Mouse (Mus musculus) lung, adult 2 months (tissue): ENCODE measurements around the gene Lao1.

Source experiments
- CTCF ChIP-seq: fragments of 200-500 bp; IDR thresholded peaks from 2 replicates; pipeline ENCODE4 v1.5.1; 2011; ENCODE audit warnings: mild to moderate bottlenecking, low read length, control low read depth; ENCODE audit not compliant: insufficient read depth
- POLR2A ChIP-seq: fragments of 200-500 bp; IDR thresholded peaks from 2 replicates; pipeline ENCODE4 v1.6.1; 2011; ENCODE audit warnings: low read depth, mild to moderate bottlenecking, control low read depth, low read length, borderline replicate concordance; ENCODE audit errors: extremely low read depth

GRCm38 (mm10) chr4:118991797-118992196, 30.4 kb downstream of the Lao1 start:
- TF ChIP-seq CTCF, result 0 out of 2 replicates have a peak, but pooled peaks have one; percentile 26
- no peak for TF ChIP-seq POLR2A
